Mouse (Mus musculus): Measurements from ENCODE around the gene Lyzl6. TPM values are rescaled to one million over a fixed set of nuclear protein-coding genes. Genes with fewer than 3 reads are reported as not detected.

The Lyzl6 gene
- not detected for polyA plus RNA-seq (2017; shearing (Covaris generic))

DNA sequence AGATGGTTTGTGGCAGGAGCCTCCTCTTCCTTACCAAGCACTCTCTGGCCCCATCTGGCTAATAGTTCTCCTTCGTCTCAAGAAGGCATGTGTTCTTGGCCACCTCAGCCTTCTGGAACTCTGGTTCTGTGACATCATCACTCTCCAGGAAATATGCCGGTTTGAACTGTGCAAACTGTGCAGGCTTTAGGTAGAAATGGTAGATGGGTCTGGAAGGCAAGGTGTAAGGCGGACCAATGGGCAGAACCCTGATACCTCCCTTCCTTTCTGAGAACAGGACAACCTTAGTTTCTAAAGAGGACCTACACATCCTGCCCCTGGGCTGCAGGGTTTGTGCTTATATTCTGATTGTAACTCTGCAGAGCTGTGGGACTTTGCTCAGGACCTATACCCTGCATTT lies at the start of gene Lyzl6:
Gene Lyzl6, minus strand, starts transcription at position 101 of the 400 bp plus-strand sequence.

DNA sequence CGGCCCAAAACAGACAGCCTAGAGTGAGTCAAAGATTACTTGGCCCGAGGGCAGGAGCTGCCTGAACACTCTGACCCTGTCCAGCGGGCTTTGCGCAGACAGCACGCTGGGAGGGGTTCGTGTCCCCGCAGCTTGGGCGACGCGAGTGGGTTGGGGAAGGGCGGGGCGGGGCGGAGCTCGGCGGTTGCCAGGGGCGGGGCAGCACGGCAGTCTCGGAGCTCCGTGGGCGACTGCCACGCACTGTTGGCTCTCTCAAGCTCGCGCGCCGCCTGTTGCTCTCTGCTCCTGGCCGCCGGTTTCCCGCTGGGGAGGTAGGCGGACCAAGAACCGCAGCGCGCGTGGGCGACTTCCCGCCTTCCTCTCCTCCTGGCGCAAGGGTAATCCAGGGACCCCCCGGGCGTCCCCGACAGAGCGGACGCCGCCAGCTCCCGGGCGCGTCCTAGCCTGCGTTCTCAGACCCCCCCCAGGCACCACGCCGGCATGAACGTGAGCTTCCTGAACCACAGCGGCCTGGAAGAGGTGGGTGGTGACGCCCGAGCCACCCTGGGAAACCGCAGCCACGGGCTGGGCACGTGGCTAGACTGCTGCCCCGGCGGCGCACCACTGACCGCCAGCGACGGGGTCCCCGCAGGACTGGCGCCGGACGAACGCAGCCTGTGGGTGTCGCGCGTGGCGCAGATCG lies 10.8 kb upstream of the Lyzl6 start, which contains the start of gene Rprml:
Gene Rprml, plus strand, starts transcription at position 270 of the 682 bp plus-strand sequence.

DNA sequence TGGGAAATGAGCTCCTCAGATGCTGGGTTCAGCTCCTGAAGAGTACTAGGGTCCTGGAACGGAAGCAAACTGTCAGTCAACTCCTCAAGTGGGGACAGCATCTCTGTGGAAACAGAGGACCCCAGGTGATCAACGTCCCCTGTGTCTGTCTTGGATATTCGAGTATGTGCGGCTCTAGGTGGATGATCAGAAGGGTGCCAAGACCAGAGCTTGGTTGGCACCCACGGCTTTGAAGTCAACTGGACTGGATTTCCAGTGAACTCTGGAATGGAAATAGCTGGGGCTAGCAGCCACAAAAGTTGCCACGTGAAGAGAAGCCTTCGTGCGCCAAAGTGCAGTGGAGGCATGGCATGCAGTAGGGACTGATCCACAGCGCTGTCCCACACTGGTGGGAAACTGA lies 17.6 kb downstream of the Lyzl6 start, which contains the start of gene Gm884:
Gene Gm884, minus strand, starts transcription at position 101 of the 400 bp plus-strand sequence.

Other genes starting within 250 kb of the Lyzl6 start
- 20.8 TPM for gene Plekhm1, start 226.2 kb downstream of the Lyzl6 start, polyA plus RNA-seq (2017; shearing (Covaris generic))
- gene Lrrc37a, start 134.3 kb downstream of the Lyzl6 start, polyA plus RNA-seq (2017; shearing (Covaris generic)) = 0.04 TPM
- not detected for gene Gm884, start 17.8 kb downstream of the Lyzl6 start, polyA plus RNA-seq (2017; shearing (Covaris generic))
- not detected for gene Rprml, start 10.7 kb upstream of the Lyzl6 start, polyA plus RNA-seq (2017; shearing (Covaris generic))
- 117 TPM for gene Gosr2, start 59.0 kb upstream of the Lyzl6 start, polyA plus RNA-seq (2017; shearing (Covaris generic))
- gene Wnt9b, start 110.9 kb upstream of the Lyzl6 start, polyA plus RNA-seq (2017; shearing (Covaris generic)) = not detected
- 5.9 TPM for gene Wnt3, start 135.3 kb upstream of the Lyzl6 start, polyA plus RNA-seq (2017; shearing (Covaris generic))